Mouse (Mus musculus) megakaryocyte, embryonic 14.5 days (primary cell): ENCODE measurements around the gene Spsb4. TPM values are rescaled to one million over a fixed set of nuclear protein-coding genes. Genes with fewer than 3 reads are reported as not detected.

Experiments
- H3K27me3 ChIP-seq: replicated peaks from 2 replicates; pipeline ENCODE3; 2012; ENCODE audit warnings: inconsistent platforms
- H3K36me3 ChIP-seq: replicated peaks from 2 replicates; pipeline ENCODE3; 2012; ENCODE audit warnings: low read length, inconsistent platforms, mixed read lengths
- H3K4me1 ChIP-seq: 2 replicates; pipeline ENCODE4 v1.6.1; 2012; ENCODE audit warnings: inconsistent platforms
- H3K4me3 ChIP-seq: replicated peaks from 2 replicates; pipeline ENCODE3; 2012; ENCODE audit warnings: moderate library complexity, mild to moderate bottlenecking, inconsistent platforms
- H3K9me3 ChIP-seq: 2 replicates; pipeline ENCODE4 v1.6.1; 2012; ENCODE audit warnings: inconsistent platforms
- FLI1 ChIP-seq: IDR thresholded peaks from 2 replicates; pipeline ENCODE4 v1.6.1; 2012; ENCODE audit warnings: low read length, inconsistent platforms, mixed read lengths
- GATA1 ChIP-seq: IDR thresholded peaks from 3 replicates; pipeline ENCODE4 v1.6.1; 2012; ENCODE audit warnings: mixed read lengths, low read length, inconsistent platforms, borderline replicate concordance
- polyA plus RNA-seq: library from polyadenylated mRNA; stranded (reverse); fragments of >175 nt; gene quantifications from 2 replicates; pipeline ENCODE4 v1.2.3, GENCODE M21; 2012; ENCODE audit warnings: low replicate concordance; ENCODE audit not compliant: insufficient read depth

Spsb4 gene
- polyA plus RNA-seq, 1 experiment, result not detected

DNA sequence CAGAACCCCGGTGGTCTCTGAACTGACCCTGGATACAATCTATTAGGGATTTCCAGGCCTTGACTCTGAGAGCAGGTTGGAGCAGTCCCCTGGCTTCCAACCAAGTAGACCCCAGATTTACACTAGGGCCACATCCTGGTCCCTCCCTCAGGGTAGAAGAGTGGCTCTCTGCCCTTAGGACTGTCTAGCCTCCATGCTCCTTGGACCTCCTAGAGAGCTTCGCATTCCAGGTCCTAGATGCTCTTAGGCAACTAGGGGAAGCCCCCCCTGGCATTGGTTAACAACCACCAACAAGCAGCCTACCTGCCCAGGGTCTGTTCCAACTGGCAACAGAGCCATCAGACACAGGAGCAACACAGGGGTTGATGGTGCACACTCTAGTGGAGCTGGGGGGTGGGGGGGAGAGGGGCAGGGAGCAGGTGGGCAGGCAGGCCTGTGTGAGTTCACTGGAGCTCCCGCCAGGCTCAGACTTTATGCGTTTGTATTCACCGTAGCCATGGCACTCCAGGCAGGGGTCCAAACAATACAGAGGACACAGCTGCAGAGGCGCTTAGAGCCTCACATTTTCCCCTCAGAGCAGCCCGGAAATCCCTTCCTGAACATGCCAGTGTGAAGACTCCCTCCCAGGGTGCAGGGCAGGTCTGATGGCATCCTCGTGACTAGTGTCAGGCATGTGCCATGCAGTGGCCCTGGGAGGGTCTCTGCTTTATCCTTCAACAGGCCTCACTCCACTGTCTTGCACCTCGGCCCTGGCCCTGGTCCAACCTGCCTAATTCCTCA is 46.8 kb downstream of the Spsb4 start:
- no peaks in the 10 kb centered on the region for H3K4me1 ChIP-seq

DNA sequence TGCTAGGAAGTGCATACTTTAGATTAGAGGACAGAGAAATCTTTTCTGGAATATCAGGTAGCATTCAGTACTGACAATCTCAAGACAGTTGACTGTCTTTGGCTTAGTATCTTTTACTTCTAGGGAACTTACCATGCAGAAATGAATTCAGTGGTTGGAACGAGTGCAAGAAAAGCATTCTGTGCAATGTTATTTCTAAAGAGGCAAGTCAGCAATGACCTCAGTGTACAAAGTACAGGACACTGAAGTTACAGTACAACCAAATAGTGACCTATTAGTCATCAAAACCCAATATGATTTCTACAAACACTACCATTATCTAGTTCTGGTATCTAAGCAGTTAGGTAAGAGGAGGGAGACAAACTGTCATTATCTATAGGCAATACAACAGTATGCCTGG is 51.1 kb downstream of the Spsb4 start:
- Histone ChIP-seq H3K4me1 (no peaks in the 10 kb centered on the region), H3K27me3 (peaks cover 2% of the 10 kb centered on the region), H3K9me3 (peaks cover 4% of the 10 kb centered on the region; the same call in 1 of the 2 replicates), H3K4me3 (no peak overlapping the region), H3K36me3 (no peaks in the 10 kb centered on the region)
- no peak for TF ChIP-seq FLI1

More for the DNA sequence above, 46.8 kb downstream of the Spsb4 start:
- Histone ChIP-seq H3K36me3 (no peaks in the 10 kb centered on the region), H3K27me3 (peaks cover 7% of the 10 kb centered on the region), H3K4me3 (no peak overlapping the region), H3K9me3 (no peaks in the 10 kb centered on the region)
- TF ChIP-seq FLI1 (no peak), GATA1 (no peak)

DNA sequence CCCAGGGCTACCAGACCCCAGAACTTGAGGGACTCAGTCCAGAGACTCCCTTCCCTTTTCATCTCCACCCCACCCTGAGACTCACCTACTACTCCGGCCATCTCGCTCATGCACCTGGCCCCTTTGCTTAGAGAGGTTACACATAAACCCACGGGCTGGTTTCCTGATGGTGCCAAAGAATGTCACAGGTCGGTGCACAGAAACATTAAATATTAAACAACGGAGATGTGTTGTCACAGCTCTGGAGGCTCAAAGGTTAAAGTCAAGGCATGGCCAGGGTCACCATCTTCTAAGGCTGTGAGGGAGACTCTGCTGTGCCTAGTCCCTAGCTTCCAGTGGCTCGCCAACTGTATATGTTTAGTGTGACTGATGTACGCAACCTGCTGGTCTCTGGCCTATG is 52.2 kb downstream of the Spsb4 start:
- TF ChIP-seq FLI1, result no peak
- no peak for TF ChIP-seq GATA1
- H3K36me3 ChIP-seq, result no peaks in the 10 kb centered on the region
- no peak overlapping the region for H3K4me3 ChIP-seq
- H3K9me3 ChIP-seq, result peaks cover 4% of the 10 kb centered on the region; the same call in 1 of the 2 replicates
- H3K4me1 ChIP-seq, result no peaks in the 10 kb centered on the region
- H3K27me3 ChIP-seq, result peaks cover 7% of the 10 kb centered on the region

DNA sequence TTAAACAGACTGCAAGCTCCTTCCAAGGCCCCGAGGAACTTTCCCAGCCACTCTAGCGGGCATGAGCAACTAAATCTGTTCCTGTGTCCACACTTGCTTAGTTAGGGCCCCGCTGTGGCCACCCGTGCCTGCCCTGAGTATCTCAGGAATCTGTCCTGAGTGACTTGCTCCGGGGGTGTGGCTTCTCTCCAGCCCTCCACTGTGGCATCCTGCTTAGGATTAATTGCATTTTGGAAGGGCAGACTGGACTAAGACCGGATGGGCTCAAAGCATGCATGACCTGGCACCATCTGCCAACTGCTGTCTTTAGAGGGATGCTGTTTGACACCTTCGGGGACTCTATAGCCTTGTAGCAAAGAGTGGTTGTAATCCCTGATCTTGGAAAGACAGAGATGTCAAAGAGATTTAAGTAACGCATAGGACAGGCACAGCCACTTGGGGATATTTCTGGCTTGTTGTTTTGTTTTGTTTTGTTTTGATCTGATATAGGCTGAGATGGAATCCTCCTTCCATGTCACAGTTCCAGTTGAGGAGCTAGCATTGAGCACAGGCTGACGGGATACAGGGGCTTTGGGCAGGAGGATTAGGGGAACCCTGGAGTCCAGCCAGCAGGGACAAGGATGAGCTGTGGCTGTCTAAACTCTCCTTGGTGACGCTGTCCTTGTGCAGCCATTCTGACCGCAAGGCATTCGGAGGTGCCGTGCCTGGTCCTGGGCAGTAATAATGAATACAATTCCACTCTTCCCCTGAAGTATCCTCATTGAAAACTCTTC is 55.0 kb downstream of the Spsb4 start:
- H3K9me3 ChIP-seq, result peaks cover 4% of the 10 kb centered on the region; the same call in 1 of the 2 replicates
- no peak overlapping the region for H3K4me3 ChIP-seq
- no peaks in the 10 kb centered on the region for H3K4me1 ChIP-seq
- no peaks in the 10 kb centered on the region for H3K36me3 ChIP-seq
- peaks cover 7% of the 10 kb centered on the region for H3K27me3 ChIP-seq
- TF ChIP-seq GATA1 (no peak), FLI1 (no peak)

DNA sequence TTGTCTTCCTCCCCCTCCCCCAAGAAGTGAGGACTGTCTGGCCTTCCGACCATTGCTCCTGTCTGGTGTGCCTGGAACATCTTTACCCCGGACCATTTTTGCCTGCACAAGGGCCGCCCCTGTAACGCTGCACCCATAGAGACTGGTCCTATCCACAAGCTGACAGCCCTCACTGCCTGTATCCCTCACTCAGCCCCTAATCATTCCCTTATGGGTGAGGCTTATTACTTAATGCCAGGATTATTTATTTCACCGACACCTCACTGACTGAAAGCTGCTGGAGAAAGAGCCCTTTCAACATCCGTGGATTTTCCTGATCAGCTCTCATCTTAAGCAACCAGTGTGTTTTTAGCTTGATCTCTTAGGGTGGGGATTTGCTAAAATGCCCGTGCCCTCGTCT is 55.9 kb downstream of the Spsb4 start:
- Histone ChIP-seq H3K27me3 (peaks cover 11% of the 10 kb centered on the region), H3K4me3 (no peak overlapping the region), H3K36me3 (no peaks in the 10 kb centered on the region), H3K4me1 (no peaks in the 10 kb centered on the region), H3K9me3 (peaks cover 4% of the 10 kb centered on the region; the same call in 1 of the 2 replicates)
- TF ChIP-seq FLI1 (no peak), GATA1 (no peak)

- Histone ChIP-seq H3K36me3 (no peaks in the 10 kb centered on the region), H3K27me3 (peaks cover 11% of the 10 kb centered on the region), H3K9me3 (peaks cover 4% of the 10 kb centered on the region; the same call in 1 of the 2 replicates), H3K4me1 (no peaks in the 10 kb centered on the region), H3K4me3 (no peak overlapping the region)
- TF ChIP-seq GATA1 (no peak), FLI1 (no peak)
Observed at GRCm38 (mm10) chr9:96961986-96962701, 56.5 kb downstream of the Spsb4 start.

DNA sequence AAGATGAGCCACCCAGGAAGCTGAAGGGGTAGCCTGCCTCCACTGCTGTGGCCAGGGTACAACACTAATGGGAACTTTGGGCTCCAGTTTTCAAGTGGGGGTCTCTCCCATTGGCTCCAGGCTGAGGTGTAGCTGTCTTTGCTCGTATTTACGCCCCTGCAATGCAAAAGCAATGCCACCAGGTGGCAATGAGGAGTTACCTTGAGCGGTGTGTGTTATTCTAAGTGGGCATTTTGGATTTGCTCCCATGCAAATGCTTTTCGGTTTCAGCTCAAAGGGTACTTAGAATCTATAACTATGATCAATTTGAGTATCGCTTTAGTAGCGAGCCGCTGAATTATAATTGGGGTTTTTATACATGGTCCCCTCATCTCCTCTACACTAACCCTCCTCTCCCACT is 57.6 kb downstream of the Spsb4 start:
- Histone ChIP-seq H3K36me3 (no peaks in the 10 kb centered on the region), H3K9me3 (peaks cover 4% of the 10 kb centered on the region; the same call in 1 of the 2 replicates), H3K4me3 (no peak overlapping the region), H3K4me1 (no peaks in the 10 kb centered on the region), H3K27me3 (peaks cover 9% of the 10 kb centered on the region)
- TF ChIP-seq GATA1 (no peak), FLI1 (no peak)

GRCm38 (mm10) chr9:96960241-96960640 is 58.4 kb downstream of the Spsb4 start:
- no peak overlapping the region for H3K4me3 ChIP-seq
- H3K4me1 ChIP-seq, result no peaks in the 10 kb centered on the region
- no peaks in the 10 kb centered on the region for H3K36me3 ChIP-seq
- peaks cover 12% of the 10 kb centered on the region for H3K27me3 ChIP-seq
- TF ChIP-seq GATA1, result no peak
- no peak for TF ChIP-seq FLI1
- peaks cover 4% of the 10 kb centered on the region; the same call in 1 of the 2 replicates for H3K9me3 ChIP-seq

DNA sequence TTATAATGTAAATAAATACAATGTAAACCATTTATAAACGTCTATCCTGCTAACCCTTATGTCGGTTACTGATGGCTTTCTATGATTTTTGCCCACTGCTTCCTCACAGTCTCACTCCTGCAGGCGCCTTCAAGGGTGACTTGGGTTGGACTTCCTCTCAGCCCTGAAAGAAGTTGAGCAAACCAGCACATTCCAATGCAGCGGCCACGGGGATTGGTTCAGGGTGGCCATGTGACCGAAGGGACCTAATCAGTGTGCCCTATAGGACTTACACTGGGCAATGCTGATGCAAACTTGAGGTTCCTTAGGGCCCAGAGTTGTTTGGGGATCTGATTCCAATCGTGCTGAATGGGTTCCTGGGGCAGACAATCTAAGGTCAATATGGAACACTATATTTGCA is 59.2 kb downstream of the Spsb4 start:
- H3K4me1 ChIP-seq, result no peaks in the 10 kb centered on the region
- no peaks in the 10 kb centered on the region for H3K9me3 ChIP-seq
- no peaks in the 10 kb centered on the region for H3K36me3 ChIP-seq
- no peak for TF ChIP-seq GATA1
- H3K27me3 ChIP-seq, result peaks cover 12% of the 10 kb centered on the region
- no peak overlapping the region for H3K4me3 ChIP-seq
